Mouse (Mus musculus): Measurements from ENCODE around the gene Haus4. TPM values are rescaled to one million over a fixed set of nuclear protein-coding genes. Genes with fewer than 3 reads are reported as not detected.
A peak's percentile ranks its signal among the peaks of the same experiment; 100 is the strongest.

Haus4 gene
- 107 and 125 TPM in 2 replicates for polyA plus RNA-seq (2012; rRNA removed)

GRCm38 (mm10) chr14:54553975-54554769, at the start of gene Haus4:
Haus4 (minus strand) TSS chr14:54554616.
- Histone ChIP-seq H3K4me1 (ENCODE audit: control insufficient read depth, insufficient read depth, low read length) (peaks cover 5% of the 10 kb centered on the region; the same call in 1 of the 2 replicates), H3K27me3 (ENCODE audit: control insufficient read depth, insufficient read depth, low read length) (no peaks in the 10 kb centered on the region), H3K36me3 (ENCODE audit: control insufficient read depth, insufficient read depth, low read length) (peaks cover 7% of the 10 kb centered on the region), H3K27ac (ENCODE audit: control insufficient read depth, insufficient read depth, low read depth, low read length) (peak within 1 kb of the TSS; percentile 96), H3K4me3 (ENCODE audit: control insufficient read depth, low read depth, low read length) (peak within 1 kb of the TSS; percentile 87)
- TF ChIP-seq CTCF (IDR thresholded peaks at IDR 0.05; ENCODE audit: control insufficient read depth, insufficient read depth, insufficient replicate concordance, low read depth, low read length), result peak; percentile 52; the same call in 1 of the 2 replicates
- peak; percentile 92 for TF ChIP-seq POLR2A (IDR thresholded peaks at IDR 0.05; ENCODE audit: control insufficient read depth, low read depth, low read length)

- Histone ChIP-seq H3K4me1 (ENCODE audit: control insufficient read depth, insufficient read depth, low read length) (peaks cover 5% of the 10 kb centered on the region), H3K27ac (ENCODE audit: control insufficient read depth, insufficient read depth, low read depth, low read length) (peak overlapping the region; percentile 97), H3K36me3 (ENCODE audit: control insufficient read depth, insufficient read depth, low read length) (no peaks in the 10 kb centered on the region), H3K27me3 (ENCODE audit: control insufficient read depth, insufficient read depth, low read length) (no peaks in the 10 kb centered on the region), H3K4me3 (ENCODE audit: control insufficient read depth, low read depth, low read length) (peak overlapping the region; percentile 88)
- TF ChIP-seq CTCF (IDR thresholded peaks at IDR 0.05; ENCODE audit: control insufficient read depth, insufficient read depth, insufficient replicate concordance, low read depth, low read length) (no peak), POLR2A (IDR thresholded peaks at IDR 0.05; ENCODE audit: control insufficient read depth, low read depth, low read length) (no peak)
Observed at GRCm38 (mm10) chr14:54603686-54604085, 49.3 kb upstream of the Haus4 start.

GRCm38 (mm10) chr14:54603038-54603654, 48.7 kb upstream of the Haus4 start:
- H3K36me3 ChIP-seq (ENCODE audit: control insufficient read depth, insufficient read depth, low read length), result no peaks in the 10 kb centered on the region
- no peak for TF ChIP-seq CTCF (IDR thresholded peaks at IDR 0.05; ENCODE audit: control insufficient read depth, insufficient read depth, insufficient replicate concordance, low read depth, low read length)
- TF ChIP-seq POLR2A (IDR thresholded peaks at IDR 0.05; ENCODE audit: control insufficient read depth, low read depth, low read length), result peak; percentile 68; the same call in 1 of the 2 replicates
- H3K27me3 ChIP-seq (ENCODE audit: control insufficient read depth, insufficient read depth, low read length), result no peaks in the 10 kb centered on the region
- H3K4me3 ChIP-seq (ENCODE audit: control insufficient read depth, low read depth, low read length), result peak overlapping the region; percentile 88
- H3K27ac ChIP-seq (ENCODE audit: control insufficient read depth, insufficient read depth, low read depth, low read length), result peak overlapping the region; percentile 97
- H3K4me1 ChIP-seq (ENCODE audit: control insufficient read depth, insufficient read depth, low read length), result peaks cover 5% of the 10 kb centered on the region

DNA sequence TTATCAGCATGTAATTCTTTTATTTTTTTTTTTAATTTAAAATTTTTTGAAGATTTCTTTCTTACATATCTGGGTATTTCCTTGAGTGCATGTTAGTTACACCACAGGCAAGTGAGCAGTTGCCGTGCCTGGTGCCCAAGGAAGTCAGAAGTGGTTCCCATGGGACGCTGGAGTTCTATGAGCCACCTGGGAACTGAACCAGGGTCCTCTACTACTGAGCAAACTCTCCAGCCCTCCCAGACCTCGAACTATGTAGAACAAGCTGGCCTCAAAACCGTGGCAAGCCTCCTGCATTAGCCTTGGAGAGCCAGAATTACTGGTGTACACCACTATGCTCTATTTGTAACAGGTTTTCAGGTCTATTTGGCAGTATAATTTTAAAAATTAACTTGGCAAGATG, 48.2 kb upstream of the Haus4 start:
- Histone ChIP-seq H3K4me3 (ENCODE audit: control insufficient read depth, low read depth, low read length) (no peak overlapping the region), H3K36me3 (ENCODE audit: control insufficient read depth, insufficient read depth, low read length) (no peaks in the 10 kb centered on the region), H3K27ac (ENCODE audit: control insufficient read depth, insufficient read depth, low read depth, low read length) (peak overlapping the region; percentile 90; the same call in 1 of the 2 replicates), H3K4me1 (ENCODE audit: control insufficient read depth, insufficient read depth, low read length) (peaks cover 5% of the 10 kb centered on the region), H3K27me3 (ENCODE audit: control insufficient read depth, insufficient read depth, low read length) (no peaks in the 10 kb centered on the region)
- TF ChIP-seq POLR2A (IDR thresholded peaks at IDR 0.05; ENCODE audit: control insufficient read depth, low read depth, low read length) (no peak), CTCF (IDR thresholded peaks at IDR 0.05; ENCODE audit: control insufficient read depth, insufficient read depth, insufficient replicate concordance, low read depth, low read length) (no peak)

DNA sequence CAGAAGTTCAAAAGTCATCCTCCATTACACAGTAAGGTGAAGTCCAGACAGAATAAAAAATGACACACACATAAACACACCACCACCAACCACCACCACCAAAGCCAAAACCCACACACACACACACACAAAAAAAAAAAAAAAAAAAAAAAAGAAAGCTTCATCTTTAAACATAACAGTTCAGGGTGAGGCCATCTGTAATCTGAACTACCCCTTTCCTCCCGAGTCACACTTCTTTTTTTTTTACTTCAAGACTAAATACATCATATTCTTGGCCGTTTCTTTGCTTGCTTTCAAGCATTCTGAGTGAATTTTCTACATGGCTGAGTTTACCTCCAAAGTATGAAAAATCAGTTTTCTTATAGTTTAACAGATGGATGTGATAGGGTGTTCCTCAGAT, 47.2 kb upstream of the Haus4 start:
- Histone ChIP-seq H3K4me3 (ENCODE audit: control insufficient read depth, low read depth, low read length) (no peak overlapping the region), H3K36me3 (ENCODE audit: control insufficient read depth, insufficient read depth, low read length) (no peaks in the 10 kb centered on the region), H3K4me1 (ENCODE audit: control insufficient read depth, insufficient read depth, low read length) (peaks cover 5% of the 10 kb centered on the region), H3K27me3 (ENCODE audit: control insufficient read depth, insufficient read depth, low read length) (no peaks in the 10 kb centered on the region), H3K27ac (ENCODE audit: control insufficient read depth, insufficient read depth, low read depth, low read length) (no peak overlapping the region)
- no peak for TF ChIP-seq CTCF (IDR thresholded peaks at IDR 0.05; ENCODE audit: control insufficient read depth, insufficient read depth, insufficient replicate concordance, low read depth, low read length)
- TF ChIP-seq POLR2A (IDR thresholded peaks at IDR 0.05; ENCODE audit: control insufficient read depth, low read depth, low read length), result no peak

- TF ChIP-seq POLR2A (IDR thresholded peaks at IDR 0.05; ENCODE audit: control insufficient read depth, low read depth, low read length), result no peak
- TF ChIP-seq CTCF (IDR thresholded peaks at IDR 0.05; ENCODE audit: control insufficient read depth, insufficient read depth, insufficient replicate concordance, low read depth, low read length), result peak; percentile 84; the same call in 1 of the 2 replicates
- H3K4me1 ChIP-seq (ENCODE audit: control insufficient read depth, insufficient read depth, low read length), result peaks cover 11% of the 10 kb centered on the region
- H3K27me3 ChIP-seq (ENCODE audit: control insufficient read depth, insufficient read depth, low read length), result no peaks in the 10 kb centered on the region
- no peak overlapping the region for H3K27ac ChIP-seq (ENCODE audit: control insufficient read depth, insufficient read depth, low read depth, low read length)
- no peak overlapping the region for H3K4me3 ChIP-seq (ENCODE audit: control insufficient read depth, low read depth, low read length)
- no peaks in the 10 kb centered on the region for H3K36me3 ChIP-seq (ENCODE audit: control insufficient read depth, insufficient read depth, low read length)
Observed at GRCm38 (mm10) chr14:54597084-54597483, 42.7 kb upstream of the Haus4 start.
